Mouse (Mus musculus) olfactory bulb, adult 2 months (tissue): Measurements from ENCODE around the gene Anxa9.

Source experiments
- CTCF ChIP-seq: fragments of 200-500 bp; IDR thresholded peaks from 2 replicates; pipeline ENCODE4 v1.5.1; 2012; ENCODE audit warnings: low read depth, mild to moderate bottlenecking, low read length, moderate library complexity; ENCODE audit not compliant: insufficient read depth
- POLR2A ChIP-seq: fragments of 200-500 bp; IDR thresholded peaks from 2 replicates; pipeline ENCODE4 v1.6.1; 2012; ENCODE audit warnings: mild to moderate bottlenecking, low read depth, low read length, moderate library complexity; ENCODE audit not compliant: insufficient read depth

- TF ChIP-seq CTCF (no peak), POLR2A (no peak)
Measured at GRCm38 (mm10) chr3:95273471-95273870, 33.5 kb downstream of the Anxa9 start.
